Mouse (Mus musculus) cerebellum, adult 2 months (tissue): Measurements from ENCODE around the gene Prkce. TPM values are rescaled to one million over a fixed set of nuclear protein-coding genes. Genes with fewer than 3 reads are reported as not detected.

Source experiments
- DNase-seq, 2 experiments: peaks; one replicate each; pipeline ENCODE4 v3.0.0; 2021
- H3K27ac ChIP-seq: fragments of 200-500 bp; 2 replicates; pipeline ENCODE4 v1.5.1; 2012; ENCODE audit warnings: low read length, control low read depth, inconsistent platforms; ENCODE audit not compliant: insufficient read depth
- H3K27me3 ChIP-seq: fragments of 200-500 bp; 2 replicates; pipeline ENCODE4 v1.6.1; 2012; ENCODE audit warnings: inconsistent platforms, mild to moderate bottlenecking, low read length, moderate library complexity; ENCODE audit not compliant: control insufficient read depth, insufficient read depth
- H3K4me1 ChIP-seq: fragments of 200-500 bp; 2 replicates; pipeline ENCODE4 v1.6.1; 2011; ENCODE audit warnings: low read length; ENCODE audit not compliant: control insufficient read depth, insufficient read depth
- H3K4me3 ChIP-seq: fragments of 200-500 bp; replicated peaks from 2 replicates; pipeline ENCODE3; 2011; ENCODE audit warnings: mild to moderate bottlenecking, low read depth, low read length, control low read depth; ENCODE audit not compliant: insufficient read depth
- CTCF ChIP-seq: fragments of 200-500 bp; IDR thresholded peaks from 2 replicates; pipeline ENCODE4 v1.5.1; 2011; ENCODE audit warnings: low read depth, mild to moderate bottlenecking, control low read depth, low read length, moderate library complexity, borderline replicate concordance; ENCODE audit not compliant: insufficient read depth
- POLR2A ChIP-seq: fragments of 200-500 bp; IDR thresholded peaks from 2 replicates; pipeline ENCODE4 v1.6.1; 2011; ENCODE audit warnings: low read length, control low read depth, borderline replicate concordance; ENCODE audit not compliant: insufficient read depth
- WGBS: fragments of 180-500 bp; shearing (Covaris S2); methylation state at CpG from one replicate; pipeline ENCODE4 v1.1.7; 2018; 5-methylcytosine and 5-hydroxymethylcytosine counted together
- polyA plus RNA-seq: library from polyadenylated mRNA; depleted of rRNA; stranded (reverse); fragments of >200 nt; gene quantifications from 2 replicates; pipeline ENCODE4 v1.2.3, GENCODE M21; 2012

Prkce gene
- polyA plus RNA-seq, 1 experiment = 53.7 TPM

DNA sequence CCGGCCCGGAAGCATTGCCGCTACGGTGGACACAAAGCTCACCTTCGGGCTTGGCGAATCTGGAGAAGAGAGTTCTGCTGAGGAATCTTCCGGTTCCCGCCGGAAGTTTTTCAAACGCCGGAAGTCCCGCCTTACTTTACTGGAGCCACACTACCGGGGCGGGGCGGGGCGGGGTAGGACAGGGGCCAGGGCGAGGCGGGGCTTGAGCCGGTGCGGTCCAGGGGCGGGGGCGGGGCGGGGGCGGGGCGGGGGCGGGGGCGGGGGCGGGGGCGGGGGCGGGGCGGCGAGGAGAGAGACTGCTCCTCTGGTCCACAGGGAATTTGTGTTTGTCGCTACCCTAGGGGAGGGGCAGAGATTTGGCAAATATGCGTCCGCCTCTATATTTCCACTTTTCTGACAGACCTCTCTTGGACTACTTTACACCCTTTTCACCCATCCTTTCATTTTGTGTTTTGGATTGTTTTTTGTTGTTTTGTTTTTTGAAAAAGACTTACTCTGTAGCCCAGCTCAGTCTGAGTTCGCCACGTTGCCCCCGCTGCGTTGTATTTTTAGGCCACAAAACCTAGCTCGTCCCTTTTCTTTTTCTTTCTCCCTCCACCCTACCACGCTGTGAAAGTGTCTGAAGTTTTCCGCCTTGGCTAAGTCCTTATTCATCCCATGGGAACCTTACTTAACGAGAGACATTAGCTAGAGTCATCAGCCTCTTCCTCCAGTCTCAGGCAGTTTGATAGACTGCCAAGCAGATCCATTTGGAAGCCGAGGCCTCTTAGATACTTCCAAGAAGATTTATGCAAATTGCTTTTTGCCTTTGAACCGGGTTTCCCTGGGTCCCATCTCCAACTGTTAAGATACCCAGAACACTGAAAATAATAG, 22.3 kb upstream of the Prkce start, which contains the start of gene Srbd1:
Gene Srbd1 (minus strand): TSS at position 97 of the 873 bp plus-strand sequence.
- DNase-seq = peak; percentile 91 to 94
- Histone ChIP-seq H3K4me1 (no peaks in the 10 kb centered on the region), H3K27me3 (no peaks in the 10 kb centered on the region), H3K4me3 (peak within 1 kb of the TSS; percentile 86), H3K27ac (no peak within 1 kb of the TSS; the same call in 1 of the 2 replicates)
- TF ChIP-seq POLR2A (peak; percentile 39; the same call in 1 of the 2 replicates), CTCF (no peak)
- under 1% methylated on average over 39 of the region's 45 CpGs for WGBS

DNA sequence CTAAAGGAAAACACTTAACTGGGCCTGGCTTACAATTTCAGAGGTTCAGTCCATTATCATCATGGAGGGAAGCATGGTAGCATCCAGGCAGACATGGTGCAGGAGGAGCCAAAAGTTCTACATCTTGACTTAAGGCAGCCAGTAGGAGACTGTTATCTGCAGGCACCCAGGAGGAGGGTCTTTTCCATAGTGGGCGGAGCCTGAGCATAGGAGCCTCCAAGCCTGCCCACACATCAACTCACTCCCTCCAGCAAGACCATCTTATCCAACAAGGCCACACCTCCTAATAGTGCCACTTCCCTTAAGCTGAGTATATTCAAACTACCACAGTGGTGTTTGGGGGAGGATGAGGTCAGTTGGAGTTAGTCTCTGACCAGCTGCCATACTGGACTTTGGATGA, 17.9 kb upstream of the Prkce start:
- Histone ChIP-seq H3K4me3 (no peak overlapping the region), H3K4me1 (no peaks in the 10 kb centered on the region), H3K27ac (no peak overlapping the region), H3K27me3 (no peaks in the 10 kb centered on the region)
- DNase-seq = no peak
- WGBS = 100% methylated on average over 1 of the region's 1 CpGs
- TF ChIP-seq CTCF (no peak), POLR2A (no peak)

DNA sequence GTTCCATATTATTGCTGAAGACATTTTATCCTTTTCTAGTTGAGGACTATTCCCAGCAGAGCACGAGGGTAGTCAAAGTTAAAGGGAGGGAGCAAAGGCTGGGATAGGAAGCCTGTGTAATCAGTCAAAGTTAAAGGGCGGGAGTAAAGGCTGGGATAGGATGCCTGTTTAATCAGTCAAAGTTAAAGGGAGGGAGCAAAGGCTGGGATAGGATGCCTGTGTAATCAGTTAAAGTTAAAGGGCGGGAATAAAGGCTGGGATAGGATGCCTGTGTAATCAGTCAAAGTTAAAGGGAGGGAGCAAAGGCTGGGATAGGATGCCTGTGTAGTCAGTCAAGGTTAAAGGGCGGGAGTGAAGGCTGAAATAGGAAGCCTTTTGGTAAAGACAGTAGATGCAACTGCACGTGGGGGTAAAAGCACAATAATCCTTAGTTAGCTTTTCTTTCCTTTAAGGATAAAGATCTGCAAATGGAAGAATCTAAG, 16.7 kb upstream of the Prkce start:
- 22% methylated on average over 5 of the region's 5 CpGs for WGBS
- DNase-seq = peak; percentile 55 to 65

GRCm38 (mm10) chr17:86156999-86157398, 10.6 kb upstream of the Prkce start:
- peaks cover 14% of the 10 kb centered on the region; the same call in 1 of the 2 replicates for H3K4me1 ChIP-seq
- no peaks in the 10 kb centered on the region for H3K27me3 ChIP-seq
- TF ChIP-seq POLR2A (no peak), CTCF (no peak)
- no peak overlapping the region for H3K27ac ChIP-seq
- no peak overlapping the region for H3K4me3 ChIP-seq
- DNase-seq = no peak
- 81% methylated on average over 6 of the region's 6 CpGs for WGBS

More for the DNA sequence above, 16.7 kb upstream of the Prkce start:
- Histone ChIP-seq H3K4me3 (no peak overlapping the region), H3K27me3 (no peaks in the 10 kb centered on the region), H3K4me1 (no peaks in the 10 kb centered on the region), H3K27ac (no peak overlapping the region)
- no peak for TF ChIP-seq CTCF
- TF ChIP-seq POLR2A = no peak

GRCm38 (mm10) chr17:86162672-86163071, 4.9 kb upstream of the Prkce start:
- WGBS = 80% methylated on average over 15 of the region's 15 CpGs
- H3K4me3 ChIP-seq = no peak overlapping the region
- no peak overlapping the region for H3K27ac ChIP-seq
- TF ChIP-seq POLR2A (no peak), CTCF (no peak)
- H3K4me1 ChIP-seq = peaks cover 18% of the 10 kb centered on the region
- H3K27me3 ChIP-seq = no peaks in the 10 kb centered on the region
- DNase-seq = peak in 1 of 2 experiments; percentile 22

DNA sequence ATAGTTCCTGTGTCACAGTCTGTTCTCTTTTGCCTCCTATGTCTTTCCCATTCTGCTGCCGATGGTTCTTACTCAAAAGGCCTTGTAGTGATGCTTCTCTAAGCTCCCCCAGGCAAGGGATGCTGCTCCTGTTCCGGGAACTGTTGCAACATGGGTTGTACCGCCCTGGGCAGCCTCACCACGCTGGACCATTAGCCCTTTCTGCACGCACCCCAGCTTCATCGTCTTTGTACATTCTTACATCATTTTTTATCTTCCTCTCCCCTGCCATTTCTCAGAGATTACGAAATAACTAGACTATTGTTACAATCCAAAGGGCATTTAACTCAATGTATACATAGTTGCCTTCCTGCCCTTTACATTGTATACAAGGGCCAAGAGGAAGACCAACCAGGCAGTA, 3.2 kb upstream of the Prkce start:
- H3K4me3 ChIP-seq = no peak overlapping the region
- TF ChIP-seq CTCF (no peak), POLR2A (no peak)
- H3K27ac ChIP-seq = no peak overlapping the region
- peaks cover 12% of the 10 kb centered on the region for H3K4me1 ChIP-seq
- 87% methylated on average over 7 of the region's 7 CpGs for WGBS
- DNase-seq = no peak
- H3K27me3 ChIP-seq = no peaks in the 10 kb centered on the region

DNA sequence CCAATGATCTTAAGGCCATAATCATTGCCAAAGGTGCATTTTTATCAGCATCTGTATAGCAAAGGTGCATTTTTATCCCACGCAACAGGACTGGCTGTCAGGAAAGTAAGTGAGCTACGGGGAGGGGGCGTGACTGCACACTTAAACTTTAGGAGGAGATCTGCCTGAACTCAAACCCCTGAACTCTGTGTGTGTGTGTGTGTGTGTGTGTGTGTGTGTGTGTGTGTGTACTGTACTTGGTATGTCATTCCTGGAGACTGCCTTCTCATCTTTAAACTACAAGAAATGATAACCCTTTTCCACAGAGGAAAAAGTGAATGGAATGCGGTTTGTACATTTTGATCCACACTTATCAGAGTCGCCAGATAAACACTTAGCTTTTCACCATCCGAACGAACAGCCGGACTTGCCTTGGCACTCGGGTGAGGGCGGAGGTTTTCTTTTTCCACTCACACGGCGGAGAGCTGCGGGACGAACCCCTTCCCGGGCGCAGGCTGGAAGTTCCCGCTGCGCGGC, 1.5 kb upstream of the Prkce start:
- WGBS = 11% methylated on average over 19 of the region's 19 CpGs
- TF ChIP-seq POLR2A = no peak
- TF ChIP-seq CTCF = no peak
- Histone ChIP-seq H3K27me3 (no peaks in the 10 kb centered on the region), H3K27ac (peak overlapping the region; percentile 98), H3K4me3 (peak overlapping the region; percentile 67), H3K4me1 (peaks cover 11% of the 10 kb centered on the region)
- DNase-seq = no peak
